Mouse (Mus musculus): Measurements from ENCODE around the gene Rpl26. TPM values are rescaled to one million over a fixed set of nuclear protein-coding genes. Genes with fewer than 3 reads are reported as not detected.

Rpl26 gene
- 825 and 852 TPM in 2 replicates for polyA plus RNA-seq (2014; fragmentation: Nextera tagmentation; extraction: Ambion mirVana)

DNA sequence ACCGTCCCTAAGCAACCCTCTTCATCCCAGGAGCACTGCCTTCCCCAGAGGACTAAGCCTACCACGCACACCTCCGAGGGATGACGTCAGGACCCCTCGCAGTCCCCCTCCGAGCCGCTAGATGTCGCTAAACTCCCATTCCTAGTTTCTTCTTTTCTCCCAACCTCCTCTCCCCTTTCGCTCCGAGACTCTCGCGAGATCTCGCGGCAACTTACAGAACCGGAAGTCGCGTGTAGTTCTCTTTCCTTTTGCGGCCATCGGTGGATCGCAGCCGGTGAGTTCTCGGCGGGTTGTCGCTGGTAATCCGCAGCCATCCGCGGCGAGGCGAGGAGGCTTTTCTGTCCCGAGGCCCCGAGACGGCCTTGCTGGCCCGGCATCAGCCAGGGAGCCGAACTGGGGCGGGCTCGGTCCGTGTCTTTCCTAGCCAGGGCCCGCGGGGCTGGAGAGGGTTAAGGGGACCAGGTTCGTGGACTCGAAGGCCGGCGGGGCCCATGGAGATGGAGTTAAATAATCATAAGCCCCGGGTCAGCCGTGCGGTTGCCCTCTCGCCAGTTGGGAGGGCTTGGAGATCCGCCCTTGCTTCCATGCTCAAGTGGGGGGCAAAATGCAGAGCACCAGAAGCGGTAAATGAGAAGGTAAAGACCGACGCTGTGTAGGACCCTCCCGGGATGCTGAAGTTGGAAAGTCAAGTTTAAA, at the start of gene Rpl26:
Rpl26 (plus strand) TSS at position 233 of the 696 bp plus-strand sequence.
- H3K4me3 ChIP-seq (ENCODE audit: low read depth, low read length) = peak within 1 kb of the TSS; percentile 97
- peaks cover 24% of the 10 kb centered on the region for H3K36me3 ChIP-seq (ENCODE audit: control insufficient read depth, insufficient read depth, low read length)
- peak within 1 kb of the TSS; percentile 70 for H3K4me2 ChIP-seq (ENCODE audit: low read depth, low read length, severe bottlenecking)
- no peaks in the 10 kb centered on the region for H3K27me3 ChIP-seq (ENCODE audit: control insufficient read depth, insufficient read depth, low read length)
- DNase-seq (ENCODE audit: low spot score) = peak; percentile 99
- peak; percentile 91 for ATAC-seq (replicated peaks; ENCODE audit: low FRiP score)
- WGBS = under 1% methylated on average over 52 of the region's 52 CpGs
- no peaks in the 10 kb centered on the region for H3K9me3 ChIP-seq (ENCODE audit: control insufficient read depth, low read length)
- peak within 1 kb of the TSS; percentile 98 for H3K9ac ChIP-seq (ENCODE audit: low read length)
- peaks cover 2% of the 10 kb centered on the region; the same call in 1 of the 2 replicates for H3K4me1 ChIP-seq (replicated peaks; ENCODE audit: control insufficient read depth, insufficient read depth, low read length)
- peak within 1 kb of the TSS; percentile 85 for H3K27ac ChIP-seq (ENCODE audit: low read depth, low read length)

DNA sequence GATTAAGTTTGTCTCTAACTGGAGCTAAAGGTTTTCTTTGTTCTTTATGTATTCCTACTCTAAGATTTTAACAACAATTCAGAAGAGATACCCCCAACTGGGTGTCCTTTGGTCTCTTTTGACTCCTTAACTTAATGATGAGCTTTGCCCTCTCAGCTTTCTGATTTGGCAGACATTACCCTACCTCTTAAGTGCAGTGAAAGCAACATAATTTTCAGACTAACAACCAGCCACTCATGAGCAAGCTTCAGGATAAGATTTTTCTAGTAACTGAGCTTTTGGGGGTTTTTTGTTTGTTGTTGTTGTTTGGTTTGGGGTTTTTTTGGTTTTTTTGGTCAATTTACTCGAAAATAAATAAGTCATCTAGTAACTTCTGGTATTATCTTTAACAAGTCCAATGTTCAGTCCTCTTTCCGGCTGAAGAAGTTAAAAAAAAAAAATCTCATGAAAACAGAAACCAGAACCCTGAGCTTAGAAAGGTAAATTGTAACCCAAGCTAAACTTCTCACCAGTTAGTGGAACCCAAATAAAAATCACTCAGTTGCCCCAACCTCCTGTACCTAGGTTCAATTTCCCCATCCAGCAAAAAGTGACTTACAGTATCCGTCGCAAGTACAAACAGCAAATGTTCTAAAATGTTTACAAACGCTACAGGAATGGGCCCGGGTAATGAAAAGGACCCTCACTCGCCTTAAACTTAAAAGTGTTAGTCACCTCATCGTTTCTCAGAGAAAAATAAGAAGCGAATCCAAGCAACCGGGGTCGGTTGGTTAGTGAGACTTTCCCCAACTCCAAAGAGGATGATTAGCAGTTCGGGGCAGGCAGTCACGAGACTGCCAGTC, 49.5 kb upstream of the Rpl26 start:
- Histone ChIP-seq H3K4me3 (ENCODE audit: low read depth, low read length) (peak overlapping the region; percentile 92), H3K4me2 (ENCODE audit: low read depth, low read length, severe bottlenecking) (peak overlapping the region; percentile 83), H3K27ac (ENCODE audit: low read depth, low read length) (no peak overlapping the region), H3K36me3 (ENCODE audit: control insufficient read depth, insufficient read depth, low read length) (no peaks in the 10 kb centered on the region), H3K9me3 (ENCODE audit: control insufficient read depth, low read length) (no peaks in the 10 kb centered on the region), H3K4me1 (replicated peaks; ENCODE audit: control insufficient read depth, insufficient read depth, low read length) (peaks cover 5% of the 10 kb centered on the region; the same call in 1 of the 2 replicates), H3K9ac (ENCODE audit: low read length) (peak overlapping the region; percentile 87), H3K27me3 (ENCODE audit: control insufficient read depth, insufficient read depth, low read length) (no peaks in the 10 kb centered on the region)
- DNase-seq (ENCODE audit: low spot score) = no peak
- no peak for ATAC-seq (replicated peaks; ENCODE audit: low FRiP score)
- 5% methylated on average over 13 of the region's 13 CpGs for WGBS

DNA sequence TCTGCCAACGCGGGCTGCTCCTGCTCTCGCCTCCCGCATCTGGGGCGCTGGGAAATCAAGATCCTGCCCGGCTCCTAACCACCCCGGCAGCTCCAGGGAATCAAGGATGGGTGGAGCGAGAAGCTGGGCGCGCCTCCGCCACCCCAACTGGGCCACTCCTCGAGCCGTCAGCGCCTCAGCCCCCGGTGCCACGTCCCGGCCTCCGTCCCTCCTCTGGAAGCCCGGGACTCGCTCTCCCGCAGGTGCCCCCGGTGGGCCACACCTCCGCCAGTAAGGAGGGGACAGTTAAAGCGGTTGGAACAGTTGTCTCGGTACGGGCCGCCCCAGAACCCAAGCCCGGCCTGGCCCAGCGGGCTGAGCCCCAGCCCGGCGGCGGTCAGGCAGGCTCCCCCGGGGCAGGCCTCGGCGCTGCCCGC, 48.9 kb upstream of the Rpl26 start:
- Histone ChIP-seq H3K4me1 (replicated peaks; ENCODE audit: control insufficient read depth, insufficient read depth, low read length) (peaks cover 5% of the 10 kb centered on the region; the same call in 1 of the 2 replicates), H3K4me3 (ENCODE audit: low read depth, low read length) (peak overlapping the region; percentile 92), H3K36me3 (ENCODE audit: control insufficient read depth, insufficient read depth, low read length) (no peaks in the 10 kb centered on the region), H3K27me3 (ENCODE audit: control insufficient read depth, insufficient read depth, low read length) (no peaks in the 10 kb centered on the region), H3K9ac (ENCODE audit: low read length) (peak overlapping the region; percentile 87), H3K9me3 (ENCODE audit: control insufficient read depth, low read length) (no peaks in the 10 kb centered on the region), H3K27ac (ENCODE audit: low read depth, low read length) (peak overlapping the region; percentile 88), H3K4me2 (ENCODE audit: low read depth, low read length, severe bottlenecking) (peak overlapping the region; percentile 83)
- DNase-seq (ENCODE audit: low spot score) = peak; percentile 79
- WGBS = under 1% methylated on average over 35 of the region's 36 CpGs
- ATAC-seq (replicated peaks; ENCODE audit: low FRiP score) = no peak

DNA sequence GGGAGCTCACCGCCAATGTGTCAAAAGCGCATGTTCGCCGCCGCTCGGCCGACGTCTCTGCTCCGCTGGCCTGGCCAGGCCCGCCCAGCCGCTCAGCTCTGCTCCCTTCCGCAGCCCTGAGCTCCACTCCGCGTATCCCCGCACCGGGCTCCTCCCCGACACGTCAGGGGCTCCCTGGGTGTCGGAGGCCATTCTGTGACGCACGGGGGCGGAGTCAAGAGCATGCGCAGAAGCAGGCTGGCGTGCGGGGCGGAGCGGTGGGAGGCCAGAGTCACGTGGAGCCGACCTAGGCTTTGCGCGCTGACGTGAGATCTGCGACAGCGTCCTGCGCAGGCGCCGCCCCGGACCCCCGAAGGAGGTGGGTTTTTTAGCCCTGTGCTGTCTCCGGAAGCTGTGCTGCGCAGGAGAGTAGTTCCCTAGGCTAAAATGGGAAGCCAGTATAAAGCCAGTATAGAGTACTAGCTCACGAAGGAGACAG, 48.4 kb upstream of the Rpl26 start:
- WGBS = under 1% methylated on average over 42 of the region's 42 CpGs
- peak; percentile 99 for ATAC-seq (replicated peaks; ENCODE audit: low FRiP score)
- H3K9me3 ChIP-seq (ENCODE audit: control insufficient read depth, low read length) = no peaks in the 10 kb centered on the region
- H3K27me3 ChIP-seq (ENCODE audit: control insufficient read depth, insufficient read depth, low read length) = no peaks in the 10 kb centered on the region
- H3K4me3 ChIP-seq (ENCODE audit: low read depth, low read length) = peak overlapping the region; percentile 92
- H3K4me2 ChIP-seq (ENCODE audit: low read depth, low read length, severe bottlenecking) = peak overlapping the region; percentile 83
- H3K27ac ChIP-seq (ENCODE audit: low read depth, low read length) = peak overlapping the region; percentile 88
- no peaks in the 10 kb centered on the region for H3K36me3 ChIP-seq (ENCODE audit: control insufficient read depth, insufficient read depth, low read length)
- DNase-seq (ENCODE audit: low spot score) = peak; percentile 100
- H3K9ac ChIP-seq (ENCODE audit: low read length) = peak overlapping the region; percentile 87
- peaks cover 5% of the 10 kb centered on the region; the same call in 1 of the 2 replicates for H3K4me1 ChIP-seq (replicated peaks; ENCODE audit: control insufficient read depth, insufficient read depth, low read length)

- 50% methylated on average over 14 of the region's 14 CpGs for WGBS
- Histone ChIP-seq H3K9ac (ENCODE audit: low read length) (peak overlapping the region; percentile 55), H3K4me2 (ENCODE audit: low read depth, low read length, severe bottlenecking) (peak overlapping the region; percentile 70), H3K27ac (ENCODE audit: low read depth, low read length) (peak overlapping the region; percentile 37), H3K27me3 (ENCODE audit: control insufficient read depth, insufficient read depth, low read length) (no peaks in the 10 kb centered on the region), H3K4me1 (replicated peaks; ENCODE audit: control insufficient read depth, insufficient read depth, low read length) (peaks cover 5% of the 10 kb centered on the region; the same call in 1 of the 2 replicates), H3K4me3 (ENCODE audit: low read depth, low read length) (peak overlapping the region; percentile 92), H3K9me3 (ENCODE audit: control insufficient read depth, low read length) (no peaks in the 10 kb centered on the region), H3K36me3 (ENCODE audit: control insufficient read depth, insufficient read depth, low read length) (no peaks in the 10 kb centered on the region)
- no peak for ATAC-seq (replicated peaks; ENCODE audit: low FRiP score)
- no peak for DNase-seq (ENCODE audit: low spot score)
Observed at GRCm38 (mm10) chr11:68853611-68854401, 47.6 kb upstream of the Rpl26 start.

DNA sequence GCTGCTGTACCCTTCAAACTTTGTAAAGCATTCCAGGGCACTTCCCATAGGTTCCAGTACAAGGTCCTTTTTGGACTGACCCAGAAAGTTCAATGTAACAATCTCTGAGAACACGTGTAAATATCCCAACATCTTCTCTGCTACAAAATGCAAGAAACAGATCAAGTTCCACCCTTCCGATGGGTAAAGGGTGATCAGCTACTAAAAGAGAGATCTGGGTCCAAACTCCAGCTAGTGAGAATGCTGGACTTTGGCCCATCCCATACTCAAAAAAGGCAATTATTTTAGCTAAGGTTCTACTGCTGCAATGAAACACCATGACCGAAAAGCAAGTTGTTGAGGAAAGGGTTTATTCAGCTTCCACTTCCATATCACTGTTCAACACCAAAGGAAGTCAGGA, 46.8 kb upstream of the Rpl26 start:
- Histone ChIP-seq H3K9me3 (ENCODE audit: control insufficient read depth, low read length) (no peaks in the 10 kb centered on the region), H3K4me3 (ENCODE audit: low read depth, low read length) (no peak overlapping the region), H3K4me1 (replicated peaks; ENCODE audit: control insufficient read depth, insufficient read depth, low read length) (peaks cover 5% of the 10 kb centered on the region; the same call in 1 of the 2 replicates), H3K9ac (ENCODE audit: low read length) (no peak overlapping the region), H3K27me3 (ENCODE audit: control insufficient read depth, insufficient read depth, low read length) (no peaks in the 10 kb centered on the region), H3K27ac (ENCODE audit: low read depth, low read length) (no peak overlapping the region), H3K4me2 (ENCODE audit: low read depth, low read length, severe bottlenecking) (no peak overlapping the region), H3K36me3 (ENCODE audit: control insufficient read depth, insufficient read depth, low read length) (no peaks in the 10 kb centered on the region)
- 90% methylated on average over 3 of the region's 3 CpGs for WGBS
- no peak for ATAC-seq (replicated peaks; ENCODE audit: low FRiP score)
- DNase-seq (ENCODE audit: low spot score) = no peak

DNA sequence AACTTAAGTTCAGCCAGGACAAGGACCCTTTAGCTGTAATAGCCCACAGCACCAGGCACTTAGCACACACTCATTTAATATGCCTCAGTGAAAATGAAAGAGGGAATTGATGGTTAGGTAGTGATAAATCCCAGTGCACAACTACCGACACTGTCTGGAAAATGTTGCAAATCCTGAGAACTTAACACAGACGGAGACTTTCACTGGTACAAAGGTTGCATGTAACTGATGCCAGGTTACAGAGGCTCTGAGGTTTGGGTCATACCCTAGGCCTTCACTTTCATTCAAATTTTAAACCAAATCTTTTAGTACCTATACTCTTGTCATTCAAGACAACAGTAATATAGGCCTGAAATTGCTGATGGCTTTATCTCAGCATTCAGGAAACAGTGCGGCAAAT, 44.1 kb upstream of the Rpl26 start:
- ATAC-seq (replicated peaks; ENCODE audit: low FRiP score) (no peak), DNase-seq (ENCODE audit: low spot score) (no peak)
- Histone ChIP-seq H3K4me1 (replicated peaks; ENCODE audit: control insufficient read depth, insufficient read depth, low read length) (peaks cover 3% of the 10 kb centered on the region; the same call in 1 of the 2 replicates), H3K36me3 (ENCODE audit: control insufficient read depth, insufficient read depth, low read length) (no peaks in the 10 kb centered on the region), H3K9ac (ENCODE audit: low read length) (no peak overlapping the region), H3K4me2 (ENCODE audit: low read depth, low read length, severe bottlenecking) (no peak overlapping the region), H3K4me3 (ENCODE audit: low read depth, low read length) (no peak overlapping the region), H3K27ac (ENCODE audit: low read depth, low read length) (no peak overlapping the region), H3K27me3 (ENCODE audit: control insufficient read depth, insufficient read depth, low read length) (no peaks in the 10 kb centered on the region), H3K9me3 (ENCODE audit: control insufficient read depth, low read length) (no peaks in the 10 kb centered on the region)
- WGBS = 92% methylated on average over 3 of the region's 3 CpGs
